Mouse (Mus musculus) central nervous system, embryonic 14 days (tissue): ENCODE results near the gene Omg. TPM values are rescaled to one million over a fixed set of nuclear protein-coding genes. Genes with fewer than 3 reads are reported as not detected.

Experiments
- polyA plus RNA-seq: library from polyadenylated mRNA; depleted of rRNA; stranded (reverse); fragments of >200 nt; gene quantifications from 2 replicates; pipeline ENCODE4 v1.2.3, GENCODE M21; 2012; rRNA removed

Gene Omg
- polyA plus RNA-seq, result 2.1 and 2.2 TPM in 2 replicates

DNA sequence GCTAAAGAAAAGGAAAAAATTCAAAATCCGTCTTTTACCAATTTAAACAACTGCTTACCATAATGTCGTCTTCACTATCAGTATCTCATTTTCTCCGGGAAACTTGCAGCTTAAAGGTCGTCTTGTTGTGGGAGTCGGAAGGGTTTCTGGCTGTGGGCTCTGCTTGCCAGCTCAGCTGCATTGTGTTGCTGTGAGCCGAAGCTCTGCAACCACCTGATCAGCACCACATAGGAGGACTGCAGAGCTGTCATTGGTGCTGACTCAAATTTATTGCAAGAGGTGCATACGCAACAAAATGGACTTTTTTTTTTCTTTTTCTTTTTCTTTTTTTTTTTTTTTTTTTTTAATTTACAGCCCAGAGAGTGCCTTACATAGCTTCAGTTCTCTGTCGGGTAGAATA, at the start of gene Omg:
Gene Omg, minus strand, starts transcription at position 240 of the 400 bp plus-strand sequence.

GRCm38 (mm10) chr11:79530333-79530761, 26.5 kb upstream of the Omg start, which contains the start of the genes Evi2 and Evi2a:
Gene Evi2 (minus strand): TSS chr11:79530589.
Gene Evi2a (minus strand): TSS chr11:79530609.

DNA sequence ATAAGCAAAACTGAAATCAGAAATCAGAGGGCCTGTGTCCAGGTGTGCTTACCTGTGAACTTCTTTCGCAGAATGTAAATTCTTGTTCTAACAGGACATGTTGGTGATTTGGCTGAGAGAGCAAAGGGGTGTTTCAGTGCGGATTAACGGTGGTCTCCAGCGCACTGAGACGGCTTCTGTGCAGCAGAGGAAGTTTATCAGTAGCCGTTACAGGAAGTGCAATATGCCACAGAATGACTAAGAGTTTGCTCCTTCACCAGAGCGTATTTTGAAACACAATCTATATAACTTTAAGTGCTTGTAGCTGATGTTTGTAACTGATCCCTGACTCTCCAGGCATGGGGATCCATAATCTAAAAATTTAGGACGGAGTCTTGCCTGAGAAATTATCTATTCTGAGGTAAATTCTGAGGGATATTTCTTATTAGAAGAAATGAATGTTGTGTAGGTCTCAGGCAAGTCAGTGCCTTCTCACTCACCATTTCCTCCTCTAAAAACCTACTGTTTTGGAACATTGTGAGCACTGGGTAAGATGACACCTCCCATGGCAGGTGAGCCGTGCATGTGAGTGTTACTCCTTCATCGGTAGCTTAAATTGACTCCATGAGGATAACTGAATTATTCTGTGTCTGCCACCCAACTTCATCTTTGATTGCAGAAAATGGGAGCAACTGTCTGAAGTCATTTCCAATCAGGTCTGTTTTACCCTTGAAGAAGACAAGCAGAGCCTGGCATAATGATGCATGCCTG, 19.9 kb upstream of the Omg start, which contains the start of gene Evi2b:
Gene Evi2b, minus strand, starts transcription at position 203 of the 750 bp plus-strand sequence.

Other genes with a start within 250 kb of the Omg start
- 784 and 883 TPM in 2 replicates for gene Wsb1, start 249.4 kb downstream of the Omg start, polyA plus RNA-seq
- gene Gm9964, start 207.2 kb downstream of the Omg start, polyA plus RNA-seq, result not detected in 2 replicates
- 27.8 and 28.5 TPM in 2 replicates for gene Nf1, start 164.4 kb downstream of the Omg start, polyA plus RNA-seq
- gene Evi2b, start 19.7 kb upstream of the Omg start, polyA plus RNA-seq, result 1.6 and 1.9 TPM in 2 replicates
- gene Evi2, start 26.5 kb upstream of the Omg start, polyA plus RNA-seq, result 0.06 and 0.12 TPM in 2 replicates
- 3.4 and 3.7 TPM in 2 replicates for gene Evi2a, start 26.5 kb upstream of the Omg start, polyA plus RNA-seq
- 39.3 and 39.6 TPM in 2 replicates for gene Rab11fip4, start 87.1 kb upstream of the Omg start, polyA plus RNA-seq